Mouse (Mus musculus) heart, embryonic 13.5 days (tissue): ENCODE data around the gene Armt1. TPM values are rescaled to one million over a fixed set of nuclear protein-coding genes. Genes with fewer than 3 reads are reported as not detected.
"Not testable (repeated sequence)": the region's sequence is repeated elsewhere in the genome, so short reads cannot be mapped to it uniquely, and the experiment has no call there.

ENCODE experiments used
- ATAC-seq: fragments of 200-750 bp; cut with Nextera tagmentation; 2 replicates; pipeline ENCODE4 v1.8.0; 2017; ENCODE audit warnings: moderate TSS enrichment; ENCODE audit not compliant: insufficient number of reproducible peaks, low FRiP score, low TSS enrichment; ENCODE audit errors: extremely low read depth
- H3K27ac ChIP-seq: fragments of 300-500 bp; sonication (generic); replicated peaks from 2 replicates; pipeline ENCODE4 v1.5.1; 2015; ENCODE audit warnings: moderate library complexity, mild to moderate bottlenecking, inconsistent platforms
- H3K27me3 ChIP-seq: fragments of 300-500 bp; sonication (generic); replicated peaks from 2 replicates; pipeline ENCODE4 v1.6.1; 2015; ENCODE audit warnings: mild to moderate bottlenecking, inconsistent platforms
- H3K36me3 ChIP-seq: fragments of 300-500 bp; sonication (generic); 2 replicates; pipeline ENCODE4 v1.6.1; 2015; ENCODE audit warnings: mild to moderate bottlenecking, inconsistent platforms
- H3K4me1 ChIP-seq: fragments of 300-500 bp; sonication (generic); 2 replicates; pipeline ENCODE4 v1.6.1; 2015; ENCODE audit warnings: inconsistent platforms
- H3K4me2 ChIP-seq: fragments of 300-500 bp; sonication (generic); 2 replicates; pipeline ENCODE4 v1.6.1; 2015; ENCODE audit warnings: inconsistent platforms, mild to moderate bottlenecking, moderate library complexity
- H3K4me3 ChIP-seq: fragments of 300-500 bp; sonication (generic); 2 replicates; pipeline ENCODE4 v1.5.1; 2015; ENCODE audit warnings: moderate library complexity, mild to moderate bottlenecking, inconsistent platforms
- H3K9ac ChIP-seq: fragments of 300-500 bp; sonication (generic); 2 replicates; pipeline ENCODE4 v1.6.1; 2015; ENCODE audit warnings: inconsistent platforms, mild to moderate bottlenecking, moderate library complexity
- H3K9me3 ChIP-seq: fragments of 300-500 bp; sonication (generic); 2 replicates; pipeline ENCODE4 v1.6.1; 2016; ENCODE audit warnings: inconsistent platforms
- WGBS: fragments of 180-500 bp; shearing (Covaris S2); methylation state at CpG from one replicate; pipeline ENCODE4 v1.1.7; 2015; ENCODE audit warnings: mixed read lengths; 5-methylcytosine and 5-hydroxymethylcytosine counted together
- polyA plus RNA-seq: library from polyadenylated mRNA; unstranded; fragments of >200 nt; fragmentation: Nextera tagmentation; extraction: Ambion mirVana; gene quantifications from 2 replicates; pipeline ENCODE4 v1.2.1, GENCODE M21; 2015

The Armt1 gene
- polyA plus RNA-seq, 1 experiment from 2014 or later = 15.2 TPM

DNA sequence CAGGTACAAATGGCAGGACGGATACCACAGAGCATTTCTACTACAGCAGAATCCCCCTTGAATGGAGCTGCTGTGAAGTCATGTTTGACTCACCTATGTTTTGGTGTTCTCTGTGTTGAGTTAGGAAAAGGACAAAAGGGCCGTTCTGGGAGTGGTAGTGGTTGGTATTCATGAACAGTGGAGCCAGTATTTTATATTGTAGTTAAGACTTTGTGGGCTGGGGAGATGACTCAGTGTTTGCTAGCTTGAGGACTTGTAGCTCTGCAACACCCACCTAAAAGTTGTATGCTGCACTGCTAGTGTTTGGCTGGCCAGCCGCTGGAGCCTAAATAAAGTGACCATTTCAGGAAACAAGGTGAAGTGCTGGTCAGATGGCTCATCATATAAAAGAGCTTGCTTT lies 36.9 kb upstream of the Armt1 start:
- Histone ChIP-seq H3K27me3 (no peaks in the 10 kb centered on the region), H3K4me3 (no peak overlapping the region)
- no peak for ATAC-seq

DNA sequence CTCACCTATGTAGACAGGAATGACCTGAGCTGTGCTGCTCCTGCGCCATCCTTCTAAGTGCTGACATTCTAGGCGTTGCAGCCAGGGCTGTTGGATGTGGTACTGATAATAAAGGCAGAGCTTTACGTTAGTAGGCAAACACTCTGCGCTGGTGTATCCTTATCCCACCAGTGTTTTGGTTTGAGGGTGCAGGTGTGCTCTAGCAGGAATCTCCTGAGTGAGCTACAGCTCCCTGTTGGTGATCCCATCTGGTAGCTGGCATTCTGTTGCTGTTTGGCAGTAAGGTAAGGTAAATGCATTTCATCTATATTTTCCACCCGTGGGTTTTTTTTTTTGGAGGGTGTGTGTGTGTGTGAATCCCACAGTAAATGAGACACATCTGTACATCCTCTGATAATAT lies 34.2 kb upstream of the Armt1 start:
- Histone ChIP-seq H3K9ac (no peak overlapping the region), H3K36me3 (peaks cover 81% of the 10 kb centered on the region), H3K27ac (no peak overlapping the region), H3K9me3 (no peaks in the 10 kb centered on the region), H3K27me3 (no peaks in the 10 kb centered on the region), H3K4me1 (peaks cover 15% of the 10 kb centered on the region), H3K4me3 (no peak overlapping the region), H3K4me2 (no peak overlapping the region)
- no peak for ATAC-seq
- 73% methylated on average over 5 of the region's 5 CpGs for WGBS

More for the DNA sequence above, 36.9 kb upstream of the Armt1 start:
- Histone ChIP-seq H3K27ac (no peak overlapping the region), H3K4me2 (no peak overlapping the region), H3K4me1 (peaks cover 40% of the 10 kb centered on the region), H3K9ac (no peak overlapping the region), H3K36me3 (peaks cover 71% of the 10 kb centered on the region), H3K9me3 (no peaks in the 10 kb centered on the region)
- 85% methylated on average over 3 of the region's 3 CpGs for WGBS

DNA sequence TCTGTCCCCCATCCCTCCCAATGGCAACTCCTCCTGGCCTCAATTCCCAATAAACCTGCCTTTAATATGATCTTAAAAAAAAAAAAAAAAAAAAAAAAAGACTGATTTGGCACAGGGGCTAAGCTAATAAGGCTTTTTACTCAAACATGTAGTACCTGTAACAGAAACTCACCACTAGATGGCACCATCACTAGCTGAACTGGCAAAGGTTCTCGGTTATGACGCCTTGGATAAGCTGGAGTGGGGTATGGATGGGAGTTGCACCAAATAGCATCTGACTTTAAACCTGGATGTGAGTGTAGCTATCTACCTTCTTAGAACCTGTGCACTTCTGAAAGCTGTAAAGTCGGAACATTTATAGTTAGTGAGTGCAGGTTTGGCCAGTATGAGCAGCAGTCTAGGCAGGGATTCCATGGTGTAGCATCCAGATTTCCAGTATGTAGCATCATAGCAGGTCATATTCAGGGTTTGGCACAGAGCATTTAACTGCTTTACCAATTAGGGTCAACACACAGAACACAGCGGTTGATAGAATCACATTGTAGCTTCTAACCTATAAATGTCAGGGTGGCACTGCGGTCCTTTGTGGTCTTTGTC lies 27.3 kb upstream of the Armt1 start:
- Histone ChIP-seq H3K4me2 (no peak overlapping the region), H3K36me3 (peaks cover 86% of the 10 kb centered on the region), H3K4me3 (no peak overlapping the region), H3K27ac (peak overlapping the region; percentile 72), H3K27me3 (no peaks in the 10 kb centered on the region), H3K4me1 (peaks cover 18% of the 10 kb centered on the region), H3K9me3 (no peaks in the 10 kb centered on the region), H3K9ac (peak overlapping the region; percentile 26; the same call in 1 of the 2 replicates)
- WGBS = 48% methylated on average over 5 of the region's 5 CpGs
- no peak for ATAC-seq

DNA sequence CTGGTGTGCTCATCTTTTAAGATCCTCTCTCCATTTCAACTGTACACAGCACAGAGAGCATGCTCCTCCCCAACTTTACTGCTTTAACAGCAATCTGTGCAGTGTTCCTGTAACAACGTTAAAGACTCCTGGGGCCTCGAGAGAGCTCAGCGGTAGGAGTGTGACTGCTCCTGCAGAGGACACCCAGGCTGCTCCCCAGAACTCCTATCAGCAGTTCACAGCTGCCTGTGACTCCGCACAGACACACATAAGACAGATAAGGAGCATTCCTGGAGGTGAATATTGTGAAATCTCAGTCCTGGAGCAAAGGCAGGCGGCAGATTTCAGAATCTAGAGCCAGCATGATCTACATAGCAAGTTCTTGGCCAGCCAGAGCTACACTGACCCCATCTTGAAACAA lies 26.8 kb upstream of the Armt1 start:
- Histone ChIP-seq H3K27me3 (no peaks in the 10 kb centered on the region), H3K9ac (peak overlapping the region; percentile 26; the same call in 1 of the 2 replicates), H3K4me3 (no peak overlapping the region), H3K27ac (peak overlapping the region; percentile 72), H3K36me3 (peaks cover 86% of the 10 kb centered on the region), H3K4me1 (peaks cover 18% of the 10 kb centered on the region), H3K9me3 (no peaks in the 10 kb centered on the region), H3K4me2 (no peak overlapping the region)
- ATAC-seq = 0 out of 2 replicates have a peak, but pooled peaks have one; percentile 28
- WGBS = 13% methylated on average over 5 of the region's 5 CpGs

DNA sequence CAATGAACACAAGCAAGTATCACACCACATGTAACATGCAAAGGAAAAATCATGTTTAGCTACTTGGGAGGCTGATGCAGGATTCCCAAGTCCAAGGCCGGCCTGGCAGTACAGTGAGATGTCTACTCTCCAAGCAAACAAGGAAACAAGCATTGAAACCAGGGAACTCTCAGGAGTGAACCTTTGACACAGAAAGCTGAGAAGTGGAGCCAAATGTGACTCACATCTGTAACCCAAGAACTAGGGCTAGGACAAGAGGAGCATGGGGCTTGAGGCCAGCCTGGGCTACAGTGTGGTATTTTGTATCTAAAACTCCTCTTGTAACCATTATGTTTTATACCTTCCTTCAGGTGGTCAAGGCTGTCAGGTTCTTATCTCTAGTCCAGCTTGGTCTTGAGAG lies 25.1 kb upstream of the Armt1 start:
- ATAC-seq = no peak
- H3K27ac ChIP-seq = no peak overlapping the region
- 84% methylated on average over 1 of the region's 1 CpGs for WGBS
- no peak overlapping the region for H3K4me3 ChIP-seq
- no peak overlapping the region for H3K9ac ChIP-seq
- no peaks in the 10 kb centered on the region for H3K9me3 ChIP-seq
- no peaks in the 10 kb centered on the region for H3K27me3 ChIP-seq
- H3K4me1 ChIP-seq = peaks cover 18% of the 10 kb centered on the region
- H3K4me2 ChIP-seq = no peak overlapping the region
- H3K36me3 ChIP-seq = peaks cover 93% of the 10 kb centered on the region

DNA sequence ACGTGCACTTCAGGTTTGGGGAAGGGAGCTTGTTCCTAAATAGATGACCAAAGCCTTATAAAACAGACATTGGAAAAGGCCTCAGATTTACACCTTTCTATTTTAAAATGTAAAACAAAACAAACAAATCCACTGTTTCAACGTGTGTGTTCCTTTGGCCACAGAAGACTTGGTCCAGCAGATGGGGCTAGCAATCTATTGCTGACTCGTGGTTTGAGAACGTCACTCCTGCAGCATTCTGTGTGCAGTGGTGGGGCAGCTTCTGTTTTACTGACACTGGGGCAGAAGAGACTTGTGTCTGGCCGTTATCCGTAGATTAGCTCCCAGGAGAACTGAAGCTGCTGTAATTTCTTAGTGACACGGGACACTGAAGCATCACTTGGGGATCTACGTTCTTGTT lies 7.0 kb upstream of the Armt1 start:
- no peak overlapping the region for H3K27ac ChIP-seq
- H3K9ac ChIP-seq = no peak overlapping the region; the same call in 1 of the 2 replicates
- no peak overlapping the region for H3K4me2 ChIP-seq
- peaks cover 84% of the 10 kb centered on the region for H3K36me3 ChIP-seq
- H3K9me3 ChIP-seq = no peaks in the 10 kb centered on the region
- 70% methylated on average over 8 of the region's 8 CpGs for WGBS
- no peaks in the 10 kb centered on the region for H3K27me3 ChIP-seq
- no peak for ATAC-seq
- peaks cover 9% of the 10 kb centered on the region for H3K4me1 ChIP-seq
- no peak overlapping the region for H3K4me3 ChIP-seq

DNA sequence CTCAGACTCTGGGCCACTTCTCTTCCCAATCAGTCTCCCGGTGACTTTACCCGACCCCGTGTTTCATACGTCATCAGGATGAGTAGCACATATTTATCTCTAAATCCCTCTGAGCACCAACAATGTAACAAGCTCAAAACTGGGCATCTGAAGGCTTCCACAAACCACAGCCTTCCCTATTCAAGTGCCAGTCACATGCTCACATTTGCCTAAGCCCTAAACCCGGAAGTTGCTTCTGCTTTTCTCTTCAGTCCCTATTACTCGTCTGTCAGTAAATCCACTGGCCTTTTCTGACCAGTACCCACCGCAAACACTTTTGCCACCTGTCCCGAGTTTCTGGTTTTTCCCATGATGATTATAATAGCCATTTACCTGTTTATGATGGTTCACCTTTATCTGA lies 1.9 kb upstream of the Armt1 start:
- Histone ChIP-seq H3K9me3 (no peaks in the 10 kb centered on the region), H3K36me3 (peaks cover 38% of the 10 kb centered on the region), H3K4me1 (peaks cover 31% of the 10 kb centered on the region), H3K27me3 (no peaks in the 10 kb centered on the region), H3K9ac (no peak overlapping the region; the same call in 1 of the 2 replicates), H3K4me3 (no peak overlapping the region), H3K4me2 (peak overlapping the region; percentile 81), H3K27ac (no peak overlapping the region)
- no peak for ATAC-seq
- WGBS = 87% methylated on average over 8 of the region's 8 CpGs

DNA sequence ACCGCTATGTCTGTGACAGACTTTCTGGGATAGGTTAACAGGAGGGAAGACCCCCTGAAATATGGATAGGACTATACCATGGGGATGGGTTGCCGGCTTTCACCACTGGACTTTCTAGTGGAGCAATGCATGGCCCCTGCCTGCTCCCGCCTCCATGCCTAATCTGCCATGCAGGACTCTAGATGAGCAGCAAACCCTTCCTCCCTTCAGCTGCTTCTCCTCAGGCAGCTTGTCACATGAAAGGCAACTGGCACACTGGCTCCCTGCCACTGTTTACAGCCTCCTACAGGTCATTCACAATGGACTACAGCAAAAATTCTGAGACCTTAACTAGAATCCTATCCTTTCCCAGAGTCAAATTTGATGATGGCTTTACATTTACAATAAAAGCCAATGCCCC lies 1.4 kb upstream of the Armt1 start:
- H3K36me3 ChIP-seq = peaks cover 37% of the 10 kb centered on the region
- WGBS = 66% methylated on average over 3 of the region's 3 CpGs
- ATAC-seq = no peak
- H3K9ac ChIP-seq = peak overlapping the region; percentile 90
- peak overlapping the region; percentile 84 for H3K4me3 ChIP-seq
- H3K4me2 ChIP-seq = peak overlapping the region; percentile 81
- H3K4me1 ChIP-seq = peaks cover 31% of the 10 kb centered on the region
- peak overlapping the region; percentile 80; the same call in 1 of the 2 replicates for H3K27ac ChIP-seq
- H3K27me3 ChIP-seq = no peaks in the 10 kb centered on the region
- no peaks in the 10 kb centered on the region for H3K9me3 ChIP-seq

DNA sequence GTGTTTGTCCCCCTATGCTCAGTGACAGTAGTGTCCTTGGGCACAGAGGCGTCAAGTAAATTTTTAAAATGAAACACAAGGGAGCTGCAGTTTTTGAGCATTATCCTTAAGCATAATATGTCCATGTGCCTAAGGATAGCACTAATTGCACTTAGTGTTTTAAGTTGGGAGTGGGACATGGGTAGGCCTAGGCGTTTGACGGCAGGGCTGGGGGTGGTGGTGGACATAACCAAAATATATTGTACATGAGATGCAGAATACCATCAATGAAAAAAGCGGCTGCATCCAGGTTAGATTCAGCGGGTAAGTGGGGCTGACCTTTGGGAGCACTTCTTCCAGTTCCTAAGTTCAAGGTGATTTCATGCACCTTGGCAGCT lies 533 bp upstream of the Armt1 start:
- Histone ChIP-seq H3K4me2 (peak overlapping the region; percentile 81), H3K9me3 (no peaks in the 10 kb centered on the region), H3K36me3 (peaks cover 37% of the 10 kb centered on the region), H3K9ac (peak overlapping the region; percentile 90), H3K4me1 (peaks cover 31% of the 10 kb centered on the region), H3K4me3 (peak overlapping the region; percentile 84), H3K27ac (peak overlapping the region; percentile 80), H3K27me3 (no peaks in the 10 kb centered on the region)
- 11% methylated on average over 5 of the region's 5 CpGs for WGBS
- ATAC-seq = no peak

DNA sequence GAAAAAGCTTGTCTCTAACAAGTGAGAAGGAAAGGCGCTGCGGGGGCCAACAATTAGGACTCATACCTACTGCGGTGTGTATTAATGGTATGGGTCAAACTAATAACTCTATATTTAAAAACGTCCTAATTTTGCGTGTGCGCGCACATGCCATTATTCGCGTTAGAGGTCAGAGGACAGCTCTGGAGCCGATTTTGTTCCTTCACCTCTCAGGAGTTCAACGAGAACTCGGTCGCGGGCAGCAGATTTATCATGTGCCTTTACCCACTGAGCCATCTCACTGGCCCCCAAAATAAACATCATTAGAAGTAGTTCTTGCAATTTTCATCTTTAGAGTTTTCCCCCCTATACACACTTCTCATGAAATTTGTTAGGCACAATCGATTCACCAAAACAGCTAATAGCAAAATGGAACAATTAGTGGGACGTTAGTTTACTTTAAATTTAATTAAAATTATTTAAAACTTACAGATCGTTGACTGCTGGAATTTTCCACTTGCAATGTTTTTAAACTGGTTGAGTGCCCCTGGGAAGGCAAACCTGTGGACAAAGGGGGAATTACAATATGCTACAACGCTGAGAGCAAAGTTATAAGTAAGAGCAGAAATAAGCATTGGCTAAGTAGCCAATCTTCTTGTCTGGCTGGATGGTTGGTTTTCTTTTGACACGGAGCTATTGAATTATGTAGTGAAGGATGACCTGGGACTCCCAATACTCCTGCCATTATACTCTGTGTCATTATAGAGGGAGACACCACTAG lies 909 bp downstream of the Armt1 start:
- peak overlapping the region; percentile 80 for H3K4me2 ChIP-seq
- no peaks in the 10 kb centered on the region for H3K27me3 ChIP-seq
- H3K4me1 ChIP-seq = peaks cover 31% of the 10 kb centered on the region
- peak overlapping the region; percentile 91 for H3K9ac ChIP-seq
- peak overlapping the region; percentile 84 for H3K4me3 ChIP-seq
- no peak for ATAC-seq
- H3K9me3 ChIP-seq = no peaks in the 10 kb centered on the region
- 9% methylated on average over 19 of the region's 19 CpGs for WGBS
- peak overlapping the region; percentile 94 for H3K27ac ChIP-seq
- peaks cover 40% of the 10 kb centered on the region for H3K36me3 ChIP-seq

DNA sequence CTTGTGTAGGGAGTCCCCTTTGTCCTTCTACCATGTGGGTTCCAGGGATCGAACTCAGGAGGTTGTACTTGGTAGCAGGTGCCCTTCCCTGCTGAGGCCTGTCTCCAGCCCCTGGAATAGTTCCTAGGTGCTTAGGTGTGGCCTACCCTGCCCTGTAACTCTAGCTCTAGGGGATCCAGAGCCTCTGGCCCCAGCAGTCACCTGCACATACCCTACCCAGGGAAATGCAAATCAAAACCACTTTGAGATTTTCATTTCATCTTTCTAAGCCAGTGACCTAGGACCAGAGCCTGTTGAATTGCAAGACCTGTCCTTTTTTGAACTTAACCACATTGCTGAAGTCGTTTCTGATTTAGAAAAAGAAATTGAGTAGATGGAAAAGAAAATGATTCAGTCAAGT lies 1.6 kb downstream of the Armt1 start:
- peak overlapping the region; percentile 94; the same call in 1 of the 2 replicates for H3K27ac ChIP-seq
- 85% methylated on average over 2 of the region's 2 CpGs for WGBS
- H3K27me3 ChIP-seq, ATAC-seq, H3K9me3 ChIP-seq: not testable (repeated sequence)
- peak overlapping the region; percentile 84; the same call in 1 of the 2 replicates for H3K4me3 ChIP-seq
- peaks cover 40% of the 10 kb centered on the region for H3K36me3 ChIP-seq
- H3K4me2 ChIP-seq = peak overlapping the region; percentile 80
- peaks cover 31% of the 10 kb centered on the region for H3K4me1 ChIP-seq
- peak overlapping the region; percentile 91; the same call in 1 of the 2 replicates for H3K9ac ChIP-seq
